Mouse (Mus musculus): ENCODE measurements at regions not wholly inside any gene's neighbourhood (a gene's known extent, or its start where the extent isn't known, plus 50 kb on each side); places are given as distances from the start of the nearest gene placed in this dataset.
"Not testable (repeated sequence)": the region's sequence is repeated elsewhere in the genome, so short reads cannot be mapped to it uniquely, and the experiment has no call there.

- H3K4me2 ChIP-seq: no peak overlapping the region
- WGBS: 94% methylated on average over 8 of the region's 8 CpGs
- no peaks in the 10 kb centered on the region for H3K9me3 ChIP-seq (replicated peaks)
- no peak overlapping the region for H3K9ac ChIP-seq
- H3K27ac ChIP-seq: no peak overlapping the region
- no peaks in the 10 kb centered on the region for H3K36me3 ChIP-seq
- H3K4me1 ChIP-seq (replicated peaks): peaks cover 21% of the 10 kb centered on the region
- ATAC-seq (replicated peaks; ENCODE audit: insufficient number of reproducible peaks, insufficient read depth, low FRiP score, low read depth): no peak
- H3K27me3 ChIP-seq: no peaks in the 10 kb centered on the region; the same call in 1 of the 2 replicates
- H3K4me3 ChIP-seq: no peak overlapping the region
These were observed 128.0 kb upstream of the Nebl start for GRCm38 (mm10) chr2:17859234-17859633.

GRCm38 (mm10) chr2:17858326-17858725 lies 127.1 kb upstream of the Nebl start:
- no peak overlapping the region for H3K9ac ChIP-seq
- H3K4me2 ChIP-seq: peak overlapping the region; percentile 20; the same call in 1 of the 2 replicates
- H3K4me3 ChIP-seq: no peak overlapping the region
- 28% methylated on average over 8 of the region's 8 CpGs for WGBS
- H3K4me1 ChIP-seq (replicated peaks): peaks cover 25% of the 10 kb centered on the region
- no peaks in the 10 kb centered on the region for H3K9me3 ChIP-seq (replicated peaks)
- H3K27me3 ChIP-seq: no peaks in the 10 kb centered on the region
- H3K36me3 ChIP-seq: no peaks in the 10 kb centered on the region
- peak overlapping the region; percentile 23; the same call in 1 of the 2 replicates for H3K27ac ChIP-seq
- no peak for ATAC-seq (replicated peaks; ENCODE audit: insufficient number of reproducible peaks, insufficient read depth, low FRiP score, low read depth)

- H3K27ac ChIP-seq: no peak overlapping the region
These were observed 124.5 kb upstream of the Nebl start for GRCm38 (mm10) chr2:17855566-17856264.

GRCm38 (mm10) chr2:17854088-17854487 lies 122.8 kb upstream of the Nebl start:
- Histone ChIP-seq H3K27me3 (no peaks in the 10 kb centered on the region), H3K4me3 (no peak overlapping the region), H3K4me2 (no peak overlapping the region; the same call in 1 of the 2 replicates), H3K36me3 (no peaks in the 10 kb centered on the region), H3K9ac (no peak overlapping the region), H3K9me3 (replicated peaks) (no peaks in the 10 kb centered on the region), H3K27ac (no peak overlapping the region), H3K4me1 (replicated peaks) (peaks cover 21% of the 10 kb centered on the region)
- no peak for ATAC-seq (replicated peaks; ENCODE audit: insufficient number of reproducible peaks, insufficient read depth, low FRiP score, low read depth)
- WGBS: 55% methylated on average over 3 of the region's 3 CpGs

More at GRCm38 (mm10) chr2:17855566-17856264, 124.5 kb upstream of the Nebl start:
- no peaks in the 10 kb centered on the region for H3K9me3 ChIP-seq (replicated peaks)
- H3K27me3 ChIP-seq: no peaks in the 10 kb centered on the region
- H3K4me2 ChIP-seq: no peak overlapping the region
- H3K4me1 ChIP-seq (replicated peaks): peaks cover 22% of the 10 kb centered on the region
- no peak for ATAC-seq (replicated peaks; ENCODE audit: insufficient number of reproducible peaks, insufficient read depth, low FRiP score, low read depth)
- H3K36me3 ChIP-seq: no peaks in the 10 kb centered on the region
- 69% methylated on average over 11 of the region's 11 CpGs for WGBS
- H3K4me3 ChIP-seq: no peak overlapping the region
- H3K9ac ChIP-seq: no peak overlapping the region

- H3K27ac ChIP-seq: no peak overlapping the region
- ATAC-seq (replicated peaks; ENCODE audit: insufficient number of reproducible peaks, insufficient read depth, low FRiP score, low read depth): no peak
- H3K9ac ChIP-seq: no peak overlapping the region
- H3K4me1 ChIP-seq (replicated peaks): peaks cover 20% of the 10 kb centered on the region
- no peaks in the 10 kb centered on the region for H3K36me3 ChIP-seq
- peak overlapping the region; percentile 54 for H3K4me2 ChIP-seq
- no peaks in the 10 kb centered on the region for H3K27me3 ChIP-seq
- WGBS: 35% methylated on average over 11 of the region's 11 CpGs
- H3K9me3 ChIP-seq (replicated peaks): no peaks in the 10 kb centered on the region
- H3K4me3 ChIP-seq: no peak overlapping the region; the same call in 1 of the 2 replicates
These were observed 122.3 kb upstream of the Nebl start for GRCm38 (mm10) chr2:17853500-17854011.

GRCm38 (mm10) chr2:17852740-17853499 lies 121.7 kb upstream of the Nebl start:
- Histone ChIP-seq H3K9ac (0 out of 2 replicates have a peak overlapping the region, but pooled peaks have one; percentile 7), H3K36me3 (no peaks in the 10 kb centered on the region), H3K9me3 (replicated peaks) (no peaks in the 10 kb centered on the region), H3K4me2 (peak overlapping the region; percentile 54), H3K4me3 (peak overlapping the region; percentile 34), H3K27ac (no peak overlapping the region), H3K27me3 (no peaks in the 10 kb centered on the region), H3K4me1 (replicated peaks) (peaks cover 13% of the 10 kb centered on the region)
- no peak for ATAC-seq (replicated peaks; ENCODE audit: insufficient number of reproducible peaks, insufficient read depth, low FRiP score, low read depth)
- WGBS: 15% methylated on average over 16 of the region's 16 CpGs

- WGBS: 94% methylated on average over 4 of the region's 4 CpGs
- H3K4me2 ChIP-seq: no peak overlapping the region
- H3K9me3 ChIP-seq (replicated peaks): no peaks in the 10 kb centered on the region
- no peaks in the 10 kb centered on the region for H3K27me3 ChIP-seq
- ATAC-seq (replicated peaks; ENCODE audit: insufficient number of reproducible peaks, insufficient read depth, low FRiP score, low read depth): no peak
- no peak overlapping the region for H3K27ac ChIP-seq
- no peaks in the 10 kb centered on the region for H3K36me3 ChIP-seq
- no peak overlapping the region for H3K4me3 ChIP-seq
- no peak overlapping the region for H3K9ac ChIP-seq
- H3K4me1 ChIP-seq (replicated peaks): peaks cover 11% of the 10 kb centered on the region
These were observed 119.5 kb upstream of the Nebl start for GRCm38 (mm10) chr2:17850741-17851140.

- Histone ChIP-seq H3K36me3 (no peaks in the 10 kb centered on the region), H3K27me3 (no peaks in the 10 kb centered on the region), H3K9me3 (replicated peaks) (no peaks in the 10 kb centered on the region), H3K27ac (no peak overlapping the region), H3K4me1 (replicated peaks) (peaks cover 11% of the 10 kb centered on the region), H3K4me3 (no peak overlapping the region), H3K4me2 (no peak overlapping the region), H3K9ac (no peak overlapping the region)
- no peak for ATAC-seq (replicated peaks; ENCODE audit: insufficient number of reproducible peaks, insufficient read depth, low FRiP score, low read depth)
- WGBS: 30% methylated on average over 4 of the region's 4 CpGs
These were observed 118.0 kb upstream of the Nebl start for GRCm38 (mm10) chr2:17849267-17849666.

- not testable (repeated sequence) for H3K4me1 ChIP-seq (replicated peaks); H3K36me3 ChIP-seq; H3K27me3 ChIP-seq; H3K4me2 ChIP-seq; H3K9ac ChIP-seq; H3K9me3 ChIP-seq (replicated peaks); H3K27ac ChIP-seq; H3K4me3 ChIP-seq; ATAC-seq (replicated peaks; ENCODE audit: insufficient number of reproducible peaks, insufficient read depth, low FRiP score, low read depth)
- WGBS: 85% methylated on average over 7 of the region's 7 CpGs
These were observed 114.3 kb upstream of the Nebl start for GRCm38 (mm10) chr2:17845447-17846092.

- Histone ChIP-seq H3K27ac (no peak overlapping the region), H3K9ac (no peak overlapping the region), H3K9me3 (replicated peaks) (no peaks in the 10 kb centered on the region), H3K4me2 (no peak overlapping the region), H3K4me1 (replicated peaks) (peaks cover 5% of the 10 kb centered on the region; the same call in 1 of the 2 replicates), H3K36me3 (no peaks in the 10 kb centered on the region), H3K27me3 (no peaks in the 10 kb centered on the region), H3K4me3 (no peak overlapping the region)
- WGBS: 68% methylated on average over 8 of the region's 8 CpGs
- no peak for ATAC-seq (replicated peaks; ENCODE audit: insufficient number of reproducible peaks, insufficient read depth, low FRiP score, low read depth)
These were observed 113.6 kb upstream of the Nebl start for GRCm38 (mm10) chr2:17844662-17845446.

Data from heart, embryonic 15.5 days (tissue).